Mouse (Mus musculus): ENCODE data around the gene Ptbp1. TPM values are rescaled to one million over a fixed set of nuclear protein-coding genes. Genes with fewer than 3 reads are reported as not detected.
A peak's percentile ranks its signal among the peaks of the same experiment; 100 is the strongest.

The Ptbp1 gene
- polyA plus RNA-seq, 1 experiment from 2014 or later, result 74.0 TPM

GRCm38 (mm10) chr10:79824413-79824812, 29.8 kb upstream of the Ptbp1 start:
- H3K9me3 ChIP-seq (ENCODE audit: control insufficient read depth, low read length), result no peaks in the 10 kb centered on the region
- no peaks in the 10 kb centered on the region for H3K27me3 ChIP-seq (ENCODE audit: control insufficient read depth, insufficient read depth, low read length)
- peaks cover 16% of the 10 kb centered on the region for H3K36me3 ChIP-seq (ENCODE audit: control insufficient read depth, insufficient read depth, low read length)
- H3K9ac ChIP-seq (replicated peaks; ENCODE audit: low read length), result no peak overlapping the region
- WGBS, result 77% methylated on average over 6 of the region's 6 CpGs
- ATAC-seq (ENCODE audit: low FRiP score, low TSS enrichment) (no peak), DNase-seq (no peak)
- no peak overlapping the region for H3K27ac ChIP-seq (replicated peaks; ENCODE audit: low read depth, low read length)
- no peak overlapping the region for H3K4me2 ChIP-seq (ENCODE audit: low read length)
- H3K4me1 ChIP-seq (ENCODE audit: control insufficient read depth, insufficient read depth, low read length), result no peaks in the 10 kb centered on the region
- H3K4me3 ChIP-seq (replicated peaks; ENCODE audit: low read depth, low read length), result no peak overlapping the region

DNA sequence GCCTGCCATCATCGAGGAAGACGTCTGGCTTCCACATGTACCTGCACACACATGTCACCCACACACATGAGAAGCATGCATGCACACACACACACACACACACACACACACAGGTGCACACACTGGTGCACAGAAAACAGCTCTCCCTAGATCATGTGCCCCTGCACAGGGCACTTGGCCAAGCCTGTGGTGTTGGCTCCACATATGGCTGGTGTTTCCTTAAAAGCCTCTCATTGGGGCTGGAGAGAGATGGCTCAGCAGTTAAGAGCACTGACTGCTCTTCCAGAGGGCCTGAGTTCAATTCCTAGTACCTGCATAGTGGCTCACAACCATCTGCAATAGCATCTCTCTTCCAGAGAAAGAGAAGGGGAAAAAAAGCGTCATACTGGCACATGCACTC, 22.6 kb upstream of the Ptbp1 start:
- 90% methylated on average over 3 of the region's 3 CpGs for WGBS
- DNase-seq (no peak), ATAC-seq (ENCODE audit: low FRiP score, low TSS enrichment) (no peak)
- H3K27ac ChIP-seq (replicated peaks; ENCODE audit: low read depth, low read length), result no peak overlapping the region
- no peaks in the 10 kb centered on the region for H3K4me1 ChIP-seq (ENCODE audit: control insufficient read depth, insufficient read depth, low read length)
- H3K36me3 ChIP-seq (ENCODE audit: control insufficient read depth, insufficient read depth, low read length), result no peaks in the 10 kb centered on the region
- no peak overlapping the region for H3K4me2 ChIP-seq (ENCODE audit: low read length)
- no peak overlapping the region for H3K4me3 ChIP-seq (replicated peaks; ENCODE audit: low read depth, low read length)
- H3K9ac ChIP-seq (replicated peaks; ENCODE audit: low read length), result no peak overlapping the region
- H3K27me3 ChIP-seq (ENCODE audit: control insufficient read depth, insufficient read depth, low read length), result no peaks in the 10 kb centered on the region
- H3K9me3 ChIP-seq (ENCODE audit: control insufficient read depth, low read length), result no peaks in the 10 kb centered on the region

- Histone ChIP-seq H3K27me3 (ENCODE audit: control insufficient read depth, insufficient read depth, low read length) (no peaks in the 10 kb centered on the region), H3K36me3 (ENCODE audit: control insufficient read depth, insufficient read depth, low read length) (no peaks in the 10 kb centered on the region), H3K4me3 (replicated peaks; ENCODE audit: low read depth, low read length) (no peak overlapping the region), H3K27ac (replicated peaks; ENCODE audit: low read depth, low read length) (no peak overlapping the region), H3K4me1 (ENCODE audit: control insufficient read depth, insufficient read depth, low read length) (no peaks in the 10 kb centered on the region), H3K4me2 (ENCODE audit: low read length) (no peak overlapping the region), H3K9me3 (ENCODE audit: control insufficient read depth, low read length) (no peaks in the 10 kb centered on the region), H3K9ac (replicated peaks; ENCODE audit: low read length) (no peak overlapping the region)
- WGBS, result 77% methylated on average over 7 of the region's 7 CpGs
- no peak for DNase-seq
- no peak for ATAC-seq (ENCODE audit: low FRiP score, low TSS enrichment)
Measured at GRCm38 (mm10) chr10:79832026-79832785, 22.0 kb upstream of the Ptbp1 start.

DNA sequence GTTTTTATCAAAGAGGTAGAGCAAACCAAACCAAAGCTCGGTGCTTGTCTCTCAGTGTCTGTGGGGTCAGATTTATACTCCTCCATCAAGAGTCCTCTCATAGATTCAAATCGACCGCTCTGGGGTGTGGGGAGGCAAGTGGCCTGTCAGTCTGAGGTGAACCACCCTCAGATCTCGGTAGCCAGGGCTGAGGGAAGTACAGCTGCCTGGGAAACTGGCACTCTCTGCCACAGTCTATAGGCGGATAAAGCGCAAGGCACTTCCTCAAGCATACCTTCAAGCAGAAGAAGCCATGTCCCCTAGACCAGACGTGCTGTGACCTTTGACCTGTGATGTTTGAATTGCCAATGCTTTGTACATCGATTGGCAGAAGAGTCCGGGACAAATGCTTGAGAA, 21.4 kb upstream of the Ptbp1 start:
- DNase-seq (no peak), ATAC-seq (ENCODE audit: low FRiP score, low TSS enrichment) (no peak)
- Histone ChIP-seq H3K4me2 (ENCODE audit: low read length) (no peak overlapping the region), H3K36me3 (ENCODE audit: control insufficient read depth, insufficient read depth, low read length) (no peaks in the 10 kb centered on the region), H3K4me1 (ENCODE audit: control insufficient read depth, insufficient read depth, low read length) (no peaks in the 10 kb centered on the region), H3K9ac (replicated peaks; ENCODE audit: low read length) (no peak overlapping the region), H3K9me3 (ENCODE audit: control insufficient read depth, low read length) (no peaks in the 10 kb centered on the region), H3K27ac (replicated peaks; ENCODE audit: low read depth, low read length) (no peak overlapping the region), H3K27me3 (ENCODE audit: control insufficient read depth, insufficient read depth, low read length) (no peaks in the 10 kb centered on the region), H3K4me3 (replicated peaks; ENCODE audit: low read depth, low read length) (no peak overlapping the region)
- WGBS, result 72% methylated on average over 9 of the region's 9 CpGs

GRCm38 (mm10) chr10:79834769-79835398, 19.3 kb upstream of the Ptbp1 start:
- H3K4me1 ChIP-seq (ENCODE audit: control insufficient read depth, insufficient read depth, low read length), result no peaks in the 10 kb centered on the region
- no peak overlapping the region for H3K27ac ChIP-seq (replicated peaks; ENCODE audit: low read depth, low read length)
- 27% methylated on average over 9 of the region's 9 CpGs for whole genome bisulfite sequencing
- H3K36me3 ChIP-seq (ENCODE audit: control insufficient read depth, insufficient read depth, low read length), result no peaks in the 10 kb centered on the region
- H3K9me3 ChIP-seq (ENCODE audit: control insufficient read depth, low read length), result no peaks in the 10 kb centered on the region
- H3K4me3 ChIP-seq (replicated peaks; ENCODE audit: low read depth, low read length), result no peak overlapping the region
- DNase-seq (peak; percentile 89), ATAC-seq (ENCODE audit: low FRiP score, low TSS enrichment) (peak; percentile 40; the same call in 1 of the 2 replicates)
- no peak overlapping the region for H3K4me2 ChIP-seq (ENCODE audit: low read length)
- no peak overlapping the region for H3K9ac ChIP-seq (replicated peaks; ENCODE audit: low read length)
- H3K27me3 ChIP-seq (ENCODE audit: control insufficient read depth, insufficient read depth, low read length), result no peaks in the 10 kb centered on the region

GRCm38 (mm10) chr10:79836918-79837317, 17.3 kb upstream of the Ptbp1 start:
- no peak overlapping the region for H3K4me3 ChIP-seq (replicated peaks; ENCODE audit: low read depth, low read length)
- no peak overlapping the region for H3K9ac ChIP-seq (replicated peaks; ENCODE audit: low read length)
- no peaks in the 10 kb centered on the region for H3K36me3 ChIP-seq (ENCODE audit: control insufficient read depth, insufficient read depth, low read length)
- ATAC-seq (ENCODE audit: low FRiP score, low TSS enrichment), result no peak
- peaks cover 9% of the 10 kb centered on the region for H3K4me1 ChIP-seq (ENCODE audit: control insufficient read depth, insufficient read depth, low read length)
- H3K27ac ChIP-seq (replicated peaks; ENCODE audit: low read depth, low read length), result no peak overlapping the region
- 94% methylated on average over 3 of the region's 3 CpGs for WGBS
- DNase-seq, result no peak
- H3K4me2 ChIP-seq (ENCODE audit: low read length), result no peak overlapping the region
- no peaks in the 10 kb centered on the region for H3K9me3 ChIP-seq (ENCODE audit: control insufficient read depth, low read length)
- no peaks in the 10 kb centered on the region for H3K27me3 ChIP-seq (ENCODE audit: control insufficient read depth, insufficient read depth, low read length)

DNA sequence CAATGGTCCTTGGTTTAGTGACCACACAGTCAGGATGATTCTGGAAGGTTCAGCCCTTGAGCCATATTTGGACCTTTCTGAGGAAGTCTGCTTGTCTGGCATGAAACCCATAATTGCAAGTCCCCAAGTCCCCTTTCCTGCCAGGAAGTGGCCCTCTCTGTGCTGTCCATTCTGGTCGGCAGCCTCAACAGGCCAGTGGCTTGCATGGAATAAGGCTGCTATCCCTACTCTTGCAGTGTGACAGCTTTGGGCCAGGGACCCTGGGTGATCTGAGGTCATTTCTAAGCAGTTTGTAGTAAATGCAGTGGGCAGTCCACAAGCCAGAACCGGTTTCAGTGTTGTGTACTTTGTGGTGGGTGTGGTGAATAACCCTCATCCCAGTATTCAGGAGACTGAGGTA, 16.1 kb upstream of the Ptbp1 start:
- H3K27ac ChIP-seq (replicated peaks; ENCODE audit: low read depth, low read length), result no peak overlapping the region
- no peak overlapping the region for H3K4me2 ChIP-seq (ENCODE audit: low read length)
- no peaks in the 10 kb centered on the region for H3K27me3 ChIP-seq (ENCODE audit: control insufficient read depth, insufficient read depth, low read length)
- ATAC-seq (ENCODE audit: low FRiP score, low TSS enrichment) (no peak), DNase-seq (no peak)
- H3K9me3 ChIP-seq (ENCODE audit: control insufficient read depth, low read length), result no peaks in the 10 kb centered on the region
- 75% methylated on average over 2 of the region's 2 CpGs for WGBS
- H3K4me3 ChIP-seq (replicated peaks; ENCODE audit: low read depth, low read length), result no peak overlapping the region
- no peaks in the 10 kb centered on the region for H3K36me3 ChIP-seq (ENCODE audit: control insufficient read depth, insufficient read depth, low read length)
- H3K9ac ChIP-seq (replicated peaks; ENCODE audit: low read length), result no peak overlapping the region
- H3K4me1 ChIP-seq (ENCODE audit: control insufficient read depth, insufficient read depth, low read length), result peaks cover 10% of the 10 kb centered on the region

- Histone ChIP-seq H3K4me2 (ENCODE audit: low read length) (no peak overlapping the region), H3K4me1 (ENCODE audit: control insufficient read depth, insufficient read depth, low read length) (peaks cover 17% of the 10 kb centered on the region), H3K4me3 (replicated peaks; ENCODE audit: low read depth, low read length) (no peak overlapping the region), H3K9ac (replicated peaks; ENCODE audit: low read length) (no peak overlapping the region), H3K27me3 (ENCODE audit: control insufficient read depth, insufficient read depth, low read length) (no peaks in the 10 kb centered on the region), H3K27ac (replicated peaks; ENCODE audit: low read depth, low read length) (no peak overlapping the region), H3K9me3 (ENCODE audit: control insufficient read depth, low read length) (no peaks in the 10 kb centered on the region), H3K36me3 (ENCODE audit: control insufficient read depth, insufficient read depth, low read length) (no peaks in the 10 kb centered on the region)
- DNase-seq, result no peak
- WGBS, result 89% methylated on average over 3 of the region's 3 CpGs
- ATAC-seq (ENCODE audit: low FRiP score, low TSS enrichment), result no peak
Measured at GRCm38 (mm10) chr10:79840091-79840490, 14.1 kb upstream of the Ptbp1 start.

Data from midbrain, embryonic 14.5 days (tissue).